Mouse (Mus musculus) ES-Bruce4 (cell line): Measurements from ENCODE around the gene Pcnx.

Experiments
- CTCF ChIP-seq: IDR thresholded peaks from one replicate; pipeline ENCODE4 v1.8.1; 2011; ENCODE audit warnings: low read depth, low read length
- EP300 ChIP-seq: IDR thresholded peaks from 2 replicates; pipeline ENCODE4 v1.6.1; 2011; ENCODE audit warnings: low read depth, low read length; ENCODE audit not compliant: insufficient read depth
- POLR2A ChIP-seq: IDR thresholded peaks from one replicate; pipeline ENCODE4 v1.8.1; 2011; ENCODE audit warnings: low read length; ENCODE audit not compliant: insufficient read depth

DNA sequence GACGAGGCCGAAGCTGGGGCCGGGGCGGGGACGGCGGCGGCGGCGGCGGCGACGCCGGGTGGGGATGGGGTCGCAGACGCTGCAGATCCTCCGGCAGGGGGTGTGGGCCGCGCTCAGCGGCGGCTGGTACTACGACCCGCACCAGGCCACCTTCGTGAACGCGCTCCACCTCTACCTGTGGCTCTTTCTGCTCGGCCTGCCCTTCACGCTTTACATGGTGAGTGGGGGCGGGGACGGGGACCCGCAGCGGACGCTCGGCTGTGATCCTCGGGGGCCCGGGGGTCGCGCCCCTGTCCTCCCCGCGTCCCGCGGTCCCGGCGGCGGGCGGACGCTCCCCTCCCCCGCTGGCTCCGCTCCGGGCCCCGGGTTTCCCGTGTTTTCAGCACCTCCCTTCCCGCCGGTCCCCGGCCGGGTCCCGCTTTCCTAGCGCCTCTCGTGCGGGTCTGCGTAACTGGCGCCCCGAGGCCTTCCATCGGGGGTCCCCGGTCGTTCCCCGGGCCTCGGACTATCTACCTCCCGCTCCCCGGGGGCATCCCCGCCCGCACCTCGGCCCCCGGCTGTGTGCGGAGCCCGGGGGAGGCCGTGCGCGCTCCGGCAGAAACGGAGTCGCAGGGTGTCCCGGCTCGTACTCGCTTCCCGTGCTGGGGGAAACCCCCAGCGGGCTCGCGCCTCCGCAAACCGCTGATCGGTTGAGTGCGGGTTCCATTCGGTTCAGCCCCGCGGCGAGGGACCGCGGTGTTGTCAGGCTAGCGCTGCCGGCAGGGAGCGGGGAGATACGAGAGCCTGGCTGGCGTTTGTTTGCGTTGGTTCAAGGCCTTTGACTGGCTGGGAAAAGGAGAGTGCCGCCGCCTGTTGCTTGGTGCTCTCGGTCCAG is 722 bp downstream of the Pcnx start:
- TF ChIP-seq CTCF (no peak), POLR2A (no peak), EP300 (no peak)
